Mouse (Mus musculus): ENCODE results near the gene Dlg2.

- TF ChIP-seq CTCF (IDR thresholded peaks at IDR 0.05; ENCODE audit: control insufficient read depth, insufficient read depth, insufficient read length) (no peak), CEBPB (IDR thresholded peaks at IDR 0.05; ENCODE audit: low read depth) (no peak), MYOD1 (IDR thresholded peaks at IDR 0.05; ENCODE audit: control insufficient read depth, insufficient read length, low read depth) (no peak), MAX (IDR thresholded peaks at IDR 0.05) (no peak)
Observed at GRCm38 (mm10) chr7:91603561-91603960, 1127.1 kb downstream of the Dlg2 start.

Measured in C2C12 (cell line).